Mouse (Mus musculus): ENCODE measurements at regions not wholly inside any gene's neighbourhood (a gene's known extent, or its start where the extent isn't known, plus 50 kb on each side); places are given as distances from the start of the nearest gene placed in this dataset.

DNA sequence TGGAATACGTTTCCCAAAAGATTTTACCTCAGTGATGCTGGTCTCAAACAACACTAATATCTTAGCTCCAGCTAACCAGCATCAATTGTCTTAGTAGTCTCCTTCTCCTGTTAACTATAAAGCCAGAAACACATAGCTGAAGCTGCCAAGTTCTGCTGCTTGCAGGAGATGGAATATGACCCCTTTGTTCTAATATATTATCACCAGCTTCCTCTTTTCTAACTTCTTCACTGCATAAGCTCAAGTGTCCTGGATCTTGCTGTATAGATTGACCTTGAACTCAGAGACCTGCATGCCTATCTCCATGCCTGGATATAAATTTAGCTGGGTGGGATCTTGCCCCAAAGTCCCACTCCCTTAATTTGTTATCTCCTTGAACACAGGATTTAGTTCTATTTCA, 94.8 kb downstream of the Rbm46 start:
- no peak for DNase-seq

DNA sequence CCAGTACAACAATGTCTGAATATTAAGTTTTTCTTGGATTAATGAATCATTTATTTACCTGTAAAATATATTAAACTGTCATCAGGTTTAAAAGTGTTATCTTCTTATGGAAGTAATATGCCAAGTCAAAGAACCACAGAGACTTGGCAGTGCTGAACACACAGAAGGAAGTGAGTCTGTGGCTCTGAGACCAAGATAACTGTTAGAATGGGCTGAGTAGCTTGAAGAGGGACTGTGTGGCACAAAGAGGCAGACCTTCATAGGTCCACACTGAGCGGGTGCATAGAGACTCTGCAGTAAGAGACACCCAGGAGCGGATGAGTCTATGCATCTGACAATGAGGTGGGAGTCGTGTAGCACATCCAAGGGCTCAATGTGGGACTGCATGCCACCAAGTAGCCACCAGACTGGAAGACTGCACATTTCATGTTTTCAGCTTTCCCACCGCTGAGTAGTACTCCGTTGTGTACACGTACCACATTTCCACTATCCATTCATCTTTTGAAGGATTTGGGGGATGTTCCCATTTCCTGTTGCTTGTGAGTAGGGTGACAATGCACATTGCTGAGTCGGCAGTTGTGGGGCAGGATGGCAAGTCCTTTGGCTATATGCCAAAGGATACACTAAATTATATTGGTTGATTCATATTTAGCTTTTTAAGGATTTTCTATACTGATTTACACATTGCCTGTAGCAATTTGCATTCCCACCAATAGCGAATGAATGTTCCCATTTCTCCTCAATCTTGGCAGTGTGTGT, 105.6 kb downstream of the Rbm46 start:
- DNase-seq, result no peak

DNA sequence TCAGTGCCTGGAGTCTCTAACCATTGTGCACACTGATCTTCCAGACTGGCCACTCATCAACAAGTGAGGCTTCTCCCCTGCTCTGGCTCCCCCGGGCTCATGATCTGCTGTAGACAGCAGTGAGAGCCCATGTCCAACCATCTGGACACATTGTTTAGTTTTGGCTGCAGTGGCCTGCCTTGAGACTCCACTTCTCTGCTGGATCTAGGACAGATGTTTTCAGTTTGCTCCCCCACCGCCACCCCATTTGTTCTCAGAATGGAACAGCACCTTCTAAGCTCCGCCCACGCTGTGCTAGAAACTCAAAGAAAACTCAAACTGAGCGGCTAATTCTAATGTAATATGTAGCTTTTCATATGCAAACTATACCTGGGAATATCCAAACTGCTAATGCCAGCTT, 108.8 kb downstream of the Rbm46 start:
- peak; percentile 3 for DNase-seq

DNA sequence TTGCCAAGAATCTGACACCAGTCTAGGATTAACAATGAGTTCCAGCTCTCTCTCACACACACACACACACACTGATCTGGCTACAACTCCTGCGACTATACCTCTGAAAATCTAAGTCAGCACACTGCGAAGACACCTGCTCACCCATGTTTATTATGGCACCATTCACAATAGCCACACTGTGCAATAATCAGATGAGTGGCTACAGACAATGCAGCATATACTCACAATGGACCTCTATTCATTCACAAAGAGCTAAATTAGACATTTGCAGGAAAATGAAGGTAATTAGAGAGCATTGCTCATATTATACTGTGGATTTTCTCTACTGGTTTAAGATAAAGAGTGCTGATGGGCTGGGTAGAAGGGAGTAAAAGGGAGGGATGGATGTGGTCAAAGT, 116.3 kb downstream of the Rbm46 start:
- DNase-seq, result no peak

DNA sequence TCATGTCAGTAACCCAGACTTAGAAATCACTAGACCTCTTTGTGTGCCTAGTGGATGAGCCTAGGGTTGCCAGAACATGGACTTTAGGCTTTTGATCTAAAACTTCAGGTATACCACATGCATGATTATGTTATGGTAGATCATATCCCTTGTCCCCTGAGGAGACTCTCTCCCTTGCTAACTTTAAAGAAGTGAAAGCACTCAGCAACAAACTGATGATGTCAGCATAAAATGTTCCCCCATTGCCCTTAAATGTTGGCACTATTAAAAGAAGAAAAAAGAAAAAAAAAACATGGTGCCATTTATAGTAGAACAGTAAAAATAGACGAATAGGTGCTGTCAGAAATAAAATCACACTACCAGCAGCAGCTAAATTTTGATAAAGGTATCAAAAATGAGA, 117.3 kb downstream of the Rbm46 start:
- no peak for DNase-seq

DNA sequence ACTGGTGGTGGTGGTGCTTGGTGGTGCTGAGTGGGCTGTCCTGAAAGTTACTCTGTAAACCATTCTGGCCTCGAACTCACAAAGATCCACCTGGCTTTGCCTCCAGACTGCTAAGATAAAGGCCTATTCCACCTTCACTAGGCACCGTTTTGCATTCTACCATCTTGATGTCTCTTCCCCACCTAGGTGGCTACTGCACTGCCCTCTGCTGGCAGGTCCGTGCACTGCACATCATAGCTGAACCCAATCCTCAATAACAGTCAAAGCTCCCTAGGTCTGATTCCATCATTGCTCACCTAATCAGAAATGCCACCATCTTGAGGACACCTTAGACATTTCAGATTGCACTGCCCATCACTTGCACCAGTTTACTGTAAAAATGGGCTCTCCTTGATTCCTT, 150.7 kb downstream of the Rbm46 start:
- DNase-seq, result peak; percentile 53

DNA sequence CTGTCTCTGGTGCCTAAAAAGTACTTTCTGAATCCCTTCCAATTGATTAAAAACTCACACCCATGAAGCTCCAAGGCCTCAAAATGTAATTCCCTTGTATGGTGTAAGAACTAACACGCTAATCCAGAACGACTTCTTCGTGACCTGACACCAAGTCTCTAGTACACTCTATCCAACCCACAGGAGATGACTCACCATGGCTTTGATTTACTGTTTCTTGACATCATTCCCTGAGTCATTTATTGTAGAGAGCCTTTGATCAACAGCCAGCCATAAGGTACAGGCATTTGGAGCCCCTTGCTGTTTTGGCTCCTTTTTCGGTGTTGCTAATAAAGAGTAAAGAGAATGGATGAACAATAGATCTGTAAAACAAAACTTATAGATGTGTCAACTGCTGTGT, 159.7 kb upstream of the Npy2r start:
- no peak for DNase-seq

DNA sequence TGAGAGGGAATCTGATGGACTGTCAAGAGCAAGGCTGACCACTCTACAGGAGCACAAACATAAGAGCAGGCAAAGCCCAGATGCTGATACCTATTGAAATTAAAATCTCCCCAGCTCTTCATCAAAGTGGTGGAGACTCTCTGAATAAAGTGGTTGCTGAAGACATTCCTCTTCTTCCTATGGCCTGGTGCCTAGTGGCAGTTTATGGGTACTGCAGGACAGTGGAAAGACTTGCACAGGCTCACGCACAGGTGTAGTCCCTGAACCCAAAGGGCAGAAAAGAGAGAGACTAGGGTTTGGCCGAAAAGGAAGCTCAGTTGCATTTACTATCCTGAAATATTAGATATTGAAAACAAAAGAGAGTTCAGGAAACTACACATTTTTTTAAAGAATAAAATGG, 144.2 kb upstream of the Npy2r start:
- DNase-seq, result no peak

DNA sequence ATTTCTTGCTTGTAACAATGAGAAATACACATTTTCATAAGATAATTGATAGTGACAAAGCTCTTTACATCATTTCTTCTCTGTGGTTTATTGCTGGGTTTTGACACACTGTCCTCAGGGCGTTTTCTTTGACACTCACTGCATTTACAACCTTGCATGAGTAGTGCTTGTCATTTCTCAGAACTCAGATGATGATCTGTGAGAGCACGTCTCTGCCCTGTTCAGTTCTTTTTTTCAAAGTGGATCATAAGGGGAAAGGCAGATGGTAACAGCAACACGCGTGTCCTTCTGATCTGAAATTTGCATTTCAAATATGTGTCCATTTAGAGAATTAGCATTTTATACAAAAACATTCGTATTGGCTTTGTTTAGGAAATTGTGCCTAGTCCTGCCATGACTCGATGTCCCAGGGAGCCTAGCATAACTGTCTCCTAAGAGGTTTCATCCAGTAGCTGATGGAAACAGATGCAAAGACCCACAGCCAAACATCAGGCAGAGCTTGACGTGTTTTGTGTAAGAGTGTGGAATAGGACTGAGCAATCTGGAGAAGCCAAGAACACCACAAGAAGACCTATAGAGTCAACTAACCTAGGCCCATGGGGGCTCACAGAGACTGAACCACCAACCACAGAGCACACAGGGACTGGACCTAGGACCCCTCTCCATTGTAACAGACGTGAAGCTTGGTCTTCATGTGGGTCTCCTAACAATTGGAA, 108.4 kb upstream of the Npy2r start:
- DNase-seq, result no peak

DNA sequence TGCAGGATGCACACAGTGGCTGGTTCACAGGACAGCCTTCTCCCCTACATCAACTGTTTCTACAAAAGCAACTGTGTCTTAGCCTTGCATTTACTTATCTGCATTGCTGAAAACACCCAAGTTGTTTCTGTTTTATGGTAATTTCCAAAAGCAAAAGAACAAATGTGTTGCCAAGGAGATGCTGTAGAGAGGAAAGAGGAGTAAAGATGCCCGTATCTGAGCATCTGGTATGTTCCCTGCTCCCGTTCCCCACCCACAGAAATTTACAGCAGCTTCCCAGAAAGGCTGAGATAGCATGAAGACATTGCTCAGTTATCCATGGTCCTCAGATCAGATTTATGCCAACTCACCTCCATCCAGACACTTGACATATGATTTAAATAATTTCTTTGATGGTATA, 104.5 kb upstream of the Npy2r start:
- no peak for DNase-seq

DNA sequence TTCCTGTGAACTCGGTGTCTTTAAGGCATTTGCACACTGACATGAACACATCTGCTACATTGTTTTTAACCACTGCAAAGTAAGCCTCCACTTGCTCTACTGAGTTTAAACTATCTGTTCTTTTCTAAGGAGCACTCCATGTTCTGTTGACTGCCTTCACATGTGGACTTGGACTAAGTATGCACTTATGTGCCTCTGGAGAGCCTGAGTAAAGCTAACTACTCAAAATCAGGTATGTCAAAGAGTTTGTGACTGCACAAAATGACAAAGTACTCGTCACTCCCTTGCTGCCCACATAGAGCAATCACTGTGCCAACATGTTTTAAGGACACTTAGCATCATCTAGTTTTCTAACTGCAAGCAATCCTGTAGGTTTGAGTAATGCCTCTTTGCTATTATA, 92.2 kb upstream of the Npy2r start:
- DNase-seq, result no peak

DNA sequence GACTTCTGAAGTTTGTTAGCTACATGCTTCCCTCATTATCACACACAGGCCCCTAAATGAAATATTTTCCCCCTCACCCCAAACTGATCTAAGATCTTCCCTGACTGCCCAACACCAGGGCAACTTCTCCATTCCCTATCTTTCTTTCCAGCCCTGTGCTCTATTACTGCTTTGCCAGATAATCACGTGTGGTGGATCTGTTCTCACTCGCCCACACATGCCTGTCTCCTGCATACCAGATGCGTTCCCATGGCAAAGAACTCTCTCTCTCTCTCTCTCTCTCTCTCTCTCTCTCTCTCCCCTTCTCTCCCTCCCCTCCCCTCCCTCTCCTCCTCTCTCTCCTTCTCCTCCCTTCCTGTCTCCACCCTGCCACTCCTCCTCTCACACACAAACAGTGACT, 88.8 kb upstream of the Npy2r start:
- no peak for DNase-seq

DNA sequence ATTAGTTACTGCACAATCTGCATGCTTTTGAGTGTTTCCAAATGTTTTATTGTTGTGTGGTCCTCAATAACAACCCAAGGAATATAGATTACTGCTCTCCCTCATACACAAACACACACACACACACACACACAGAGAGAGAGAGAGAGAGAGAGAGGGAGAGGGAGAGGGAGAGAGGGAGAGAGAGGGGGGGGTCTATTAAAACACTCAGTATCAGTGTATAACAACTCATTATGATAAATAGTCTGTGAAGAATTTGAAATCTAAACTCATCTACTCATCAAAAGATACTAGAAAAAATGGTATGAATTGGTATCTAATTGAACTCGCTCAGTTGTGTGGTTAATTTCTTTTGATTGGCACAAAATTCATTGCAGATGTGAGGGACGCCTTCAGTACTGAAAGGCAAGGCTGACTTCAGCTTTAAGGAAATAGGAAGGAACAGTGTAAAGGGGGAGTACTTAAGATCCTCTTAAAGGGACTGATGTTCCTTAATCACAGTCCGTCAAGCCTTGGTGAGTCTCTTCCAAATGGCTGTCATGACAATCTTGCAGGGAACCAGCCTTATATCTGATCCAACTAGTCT, 72.6 kb upstream of the Npy2r start:
- DNase-seq, result no peak

DNA sequence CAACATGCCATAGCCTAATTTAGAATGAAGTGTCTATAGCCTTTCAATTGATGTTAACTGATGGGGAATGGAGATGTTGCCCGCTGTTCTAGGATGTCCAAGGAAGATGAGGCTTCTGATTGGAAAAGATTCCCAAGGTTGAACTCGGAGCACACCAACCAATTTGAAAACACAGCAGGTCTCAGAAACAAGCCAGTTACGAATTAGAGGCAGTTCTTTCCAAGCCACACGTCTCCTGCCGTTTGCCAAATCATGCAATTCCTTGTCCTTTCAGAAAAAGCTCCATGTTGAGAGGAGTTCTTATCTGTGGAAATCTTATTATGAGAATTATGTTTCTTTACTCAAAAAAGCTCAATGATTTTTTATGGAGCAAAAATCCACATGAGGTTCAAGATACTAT, 71.5 kb upstream of the Npy2r start:
- no peak for DNase-seq

DNA sequence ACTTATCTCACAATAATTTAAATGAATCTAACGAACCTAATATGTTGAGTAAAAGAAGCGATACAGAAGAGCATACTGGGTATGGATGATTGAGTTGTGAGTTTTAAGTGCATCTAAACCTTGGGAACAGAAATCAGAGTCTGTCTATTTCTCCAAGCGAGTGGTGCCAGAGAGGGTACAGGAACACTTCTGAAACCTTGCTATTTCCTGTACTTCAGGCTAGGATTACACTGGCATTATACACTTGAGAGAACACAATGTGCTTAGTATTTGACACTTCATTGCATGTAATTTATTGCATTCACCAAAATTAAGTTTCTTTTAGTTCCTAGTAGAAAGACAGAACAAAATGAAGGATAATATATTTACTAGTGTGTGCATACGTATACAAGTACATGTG, 54.0 kb upstream of the Npy2r start:
- no peak for DNase-seq

DNA sequence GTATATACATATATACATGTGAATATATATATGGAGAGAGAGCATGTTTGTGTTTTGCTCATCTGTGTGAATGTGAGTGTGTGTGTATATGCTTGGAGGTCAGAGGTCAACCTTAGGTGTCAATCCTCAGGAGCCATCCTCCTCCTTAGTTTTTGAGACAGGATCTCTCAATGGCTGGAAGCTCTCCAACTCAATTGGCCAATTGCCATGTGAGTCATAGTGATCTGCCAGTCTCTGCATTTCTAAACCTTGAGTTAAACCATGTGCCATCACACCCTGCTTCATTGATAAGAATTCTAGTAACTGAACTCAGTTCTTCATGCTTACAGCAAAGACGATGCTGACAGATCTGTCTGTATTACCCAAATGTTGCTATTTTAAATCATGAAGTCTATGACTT, 50.8 kb upstream of the Npy2r start:
- DNase-seq, result peak; percentile 6
